Mouse (Mus musculus): ENCODE results near the gene Rab13.

Gene Rab13

GRCm38 (mm10) chr3:90213377-90213866 lies at the start of gene Rab13, which contains the start of gene Rps27:
TSS of gene Rab13 (plus strand) at chr3:90213695.
TSS of gene Rps27 (minus strand) at chr3:90213651.
- peak; percentile 87 to 89 for DNase-seq (ENCODE audit: low spot score in 2 of 2)

- DNase-seq (ENCODE audit: low spot score in 2 of 2) = no peak
Observed at GRCm38 (mm10) chr3:90179566-90179965, 33.9 kb upstream of the Rab13 start.

GRCm38 (mm10) chr3:90183581-90183980 lies 29.9 kb upstream of the Rab13 start:
- DNase-seq (ENCODE audit: low spot score in 2 of 2) = no peak

- DNase-seq (ENCODE audit: low spot score in 2 of 2) = no peak
Observed at GRCm38 (mm10) chr3:90190859-90191510, 22.5 kb upstream of the Rab13 start.

GRCm38 (mm10) chr3:90194759-90195158 lies 18.7 kb upstream of the Rab13 start:
- no peak for DNase-seq (ENCODE audit: low spot score in 2 of 2)

- no peak for DNase-seq (ENCODE audit: low spot score in 2 of 2)
Observed at GRCm38 (mm10) chr3:90195644-90196043, 17.9 kb upstream of the Rab13 start.

- DNase-seq (ENCODE audit: low spot score in 2 of 2) = no peak
Observed at GRCm38 (mm10) chr3:90197548-90197947, 15.9 kb upstream of the Rab13 start.

GRCm38 (mm10) chr3:90202884-90203283 lies 10.6 kb upstream of the Rab13 start:
- no peak for DNase-seq (ENCODE audit: low spot score in 2 of 2)

- DNase-seq (ENCODE audit: low spot score in 2 of 2) = no peak
Observed at GRCm38 (mm10) chr3:90203619-90204018, 9.9 kb upstream of the Rab13 start.

GRCm38 (mm10) chr3:90204582-90204981 lies 8.9 kb upstream of the Rab13 start:
- no peak for DNase-seq (ENCODE audit: low spot score in 2 of 2)

- DNase-seq (ENCODE audit: low spot score in 2 of 2) = no peak
Observed at GRCm38 (mm10) chr3:90208662-90209061, 4.8 kb upstream of the Rab13 start.

- no peak for DNase-seq (ENCODE audit: low spot score in 2 of 2)
Observed at GRCm38 (mm10) chr3:90209908-90210566, 3.5 kb upstream of the Rab13 start.

GRCm38 (mm10) chr3:90211475-90212398 lies 1.8 kb upstream of the Rab13 start:
- DNase-seq (ENCODE audit: low spot score in 2 of 2) = no peak

- no peak for DNase-seq (ENCODE audit: low spot score in 2 of 2)
Observed at GRCm38 (mm10) chr3:90212723-90213122, 772 bp upstream of the Rab13 start.

GRCm38 (mm10) chr3:90213956-90214684 lies 625 bp downstream of the Rab13 start:
- peak in 1 of 2 experiments; percentile 20 for DNase-seq (ENCODE audit: low spot score in 2 of 2)

GRCm38 (mm10) chr3:90215825-90216380 lies 2.4 kb downstream of the Rab13 start:
- no peak for DNase-seq (ENCODE audit: low spot score in 2 of 2)

- DNase-seq (ENCODE audit: low spot score in 2 of 2) = peak in 1 of 2 experiments; percentile 30
Observed at GRCm38 (mm10) chr3:90220088-90220487, 6.6 kb downstream of the Rab13 start.

GRCm38 (mm10) chr3:90220531-90220951 lies 7.0 kb downstream of the Rab13 start:
- peak in 1 of 2 experiments; percentile 25 for DNase-seq (ENCODE audit: low spot score in 2 of 2)

GRCm38 (mm10) chr3:90221123-90221522 lies 7.6 kb downstream of the Rab13 start:
- DNase-seq (ENCODE audit: low spot score in 2 of 2) = no peak

- no peak for DNase-seq (ENCODE audit: low spot score in 2 of 2)
Observed at GRCm38 (mm10) chr3:90222455-90222854, 9.0 kb downstream of the Rab13 start.

GRCm38 (mm10) chr3:90222941-90223340 lies 9.4 kb downstream of the Rab13 start:
- no peak for DNase-seq (ENCODE audit: low spot score in 2 of 2)

All from frontal cortex, postnatal 14 days (tissue).